Mouse (Mus musculus) forebrain, embryonic 11.5 days (tissue): ENCODE measurements around the gene Lipt2. TPM values are rescaled to one million over a fixed set of nuclear protein-coding genes. Genes with fewer than 3 reads are reported as not detected.

ENCODE experiments used
- ATAC-seq: fragments of 200-750 bp; cut with Nextera tagmentation; replicated peaks from 2 replicates; pipeline ENCODE4 v1.8.0; 2017; ENCODE audit warnings: moderate TSS enrichment; ENCODE audit not compliant: low FRiP score
- DNase-seq: peaks from one replicate; pipeline ENCODE4 v3.0.0-alpha.2; 2017; ENCODE audit warnings: low spot score
- H3K27ac ChIP-seq: fragments of 300-500 bp; sonication (generic); 2 replicates; pipeline ENCODE4 v1.5.1; 2014; ENCODE audit warnings: low read depth, low read length
- H3K27me3 ChIP-seq: fragments of 300-500 bp; sonication (generic); 2 replicates; pipeline ENCODE4 v1.6.1; 2014; ENCODE audit warnings: mild to moderate bottlenecking, low read length, mixed read lengths; ENCODE audit not compliant: control insufficient read depth, insufficient read depth
- H3K36me3 ChIP-seq: fragments of 300-500 bp; sonication (generic); 2 replicates; pipeline ENCODE4 v1.6.1; 2014; ENCODE audit warnings: mild to moderate bottlenecking, low read length, moderate library complexity, mixed read lengths; ENCODE audit not compliant: control insufficient read depth, insufficient read depth
- H3K4me1 ChIP-seq: fragments of 300-500 bp; sonication (generic); replicated peaks from 2 replicates; pipeline ENCODE4 v1.6.1; 2014; ENCODE audit warnings: low read length, mixed read lengths; ENCODE audit not compliant: control insufficient read depth, insufficient read depth
- H3K4me2 ChIP-seq: fragments of 300-500 bp; sonication (generic); 2 replicates; pipeline ENCODE4 v1.6.1; 2014; ENCODE audit warnings: low read depth, mild to moderate bottlenecking, low read length, moderate library complexity, mixed read lengths; ENCODE audit not compliant: severe bottlenecking
- H3K4me3 ChIP-seq: fragments of 300-500 bp; sonication (generic); 2 replicates; pipeline ENCODE4 v1.5.1; 2014; ENCODE audit warnings: low read depth, low read length
- H3K9ac ChIP-seq: fragments of 300-500 bp; sonication (generic); 2 replicates; pipeline ENCODE4 v1.6.1; 2014; ENCODE audit warnings: low read length
- H3K9me3 ChIP-seq: fragments of 300-500 bp; sonication (generic); 2 replicates; pipeline ENCODE4 v1.6.1; 2016; ENCODE audit warnings: low read length, mixed read lengths; ENCODE audit not compliant: control insufficient read depth
- WGBS: fragments of 180-500 bp; shearing (Covaris S2); extraction: QIAGEN DNeasy Blood & Tissue Kit; methylation state at CpG from one replicate; pipeline ENCODE4 v1.1.7; 2014; 5-methylcytosine and 5-hydroxymethylcytosine counted together
- polyA plus RNA-seq: library from polyadenylated mRNA; unstranded; fragments of >200 nt; fragmentation: Nextera tagmentation; extraction: Ambion mirVana; gene quantifications from 2 replicates; pipeline ENCODE4 v1.2.1, GENCODE M21; 2014

Lipt2 gene
- polyA plus RNA-seq, 1 experiment from 2014 or later, result 22.5 TPM

DNA sequence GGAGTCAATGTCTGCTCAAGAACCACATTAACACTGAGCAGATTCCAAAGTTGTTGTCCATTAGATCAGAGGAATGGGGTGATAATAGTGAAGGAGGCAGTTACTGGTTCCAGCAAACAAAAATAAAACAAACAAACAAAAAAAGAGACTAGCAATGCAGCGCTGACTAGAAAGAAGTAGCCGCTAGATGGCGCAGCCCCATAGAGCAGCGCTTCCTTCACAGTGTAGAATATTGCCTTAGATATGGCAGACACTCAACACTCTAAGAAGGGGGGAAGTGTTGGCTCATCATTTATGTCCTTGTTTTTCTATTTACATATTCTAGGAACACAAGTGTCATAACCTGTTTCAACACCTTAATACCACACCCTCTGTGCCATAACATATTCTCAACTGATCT is 31.7 kb downstream of the Lipt2 start:
- Histone ChIP-seq H3K4me2 (no peak overlapping the region), H3K36me3 (no peaks in the 10 kb centered on the region), H3K9ac (no peak overlapping the region), H3K27me3 (no peaks in the 10 kb centered on the region), H3K4me1 (no peaks in the 10 kb centered on the region), H3K9me3 (no peaks in the 10 kb centered on the region), H3K4me3 (no peak overlapping the region), H3K27ac (no peak overlapping the region)
- DNase-seq (peak; percentile 59), ATAC-seq (no peak)
- WGBS, result 6% methylated on average over 4 of the region's 4 CpGs

DNA sequence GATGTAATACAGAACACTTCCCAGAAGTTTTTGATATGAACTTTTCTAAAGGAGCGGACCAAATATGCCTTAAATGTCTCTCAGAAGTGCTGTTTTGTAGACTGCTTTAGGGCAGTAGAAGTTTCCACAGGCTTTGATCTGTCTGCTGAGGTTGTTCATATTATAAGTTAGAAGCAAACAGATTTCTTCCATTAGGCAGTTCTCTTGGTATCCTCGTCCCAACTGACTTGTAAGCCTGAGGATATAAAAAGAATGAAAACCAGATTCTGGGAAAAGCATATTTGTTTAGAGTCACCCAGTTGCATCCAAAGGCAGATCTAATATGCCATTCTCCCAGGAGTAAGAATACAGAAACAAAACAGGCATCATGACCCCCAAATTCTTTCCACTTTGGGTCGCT is 42.1 kb downstream of the Lipt2 start:
- Histone ChIP-seq H3K36me3 (no peaks in the 10 kb centered on the region), H3K27ac (no peak overlapping the region), H3K9me3 (no peaks in the 10 kb centered on the region), H3K4me2 (no peak overlapping the region), H3K4me3 (no peak overlapping the region), H3K4me1 (no peaks in the 10 kb centered on the region), H3K27me3 (no peaks in the 10 kb centered on the region), H3K9ac (no peak overlapping the region)
- DNase-seq, result no peak
- WGBS, result 82% methylated on average over 3 of the region's 3 CpGs
- no peak for ATAC-seq

DNA sequence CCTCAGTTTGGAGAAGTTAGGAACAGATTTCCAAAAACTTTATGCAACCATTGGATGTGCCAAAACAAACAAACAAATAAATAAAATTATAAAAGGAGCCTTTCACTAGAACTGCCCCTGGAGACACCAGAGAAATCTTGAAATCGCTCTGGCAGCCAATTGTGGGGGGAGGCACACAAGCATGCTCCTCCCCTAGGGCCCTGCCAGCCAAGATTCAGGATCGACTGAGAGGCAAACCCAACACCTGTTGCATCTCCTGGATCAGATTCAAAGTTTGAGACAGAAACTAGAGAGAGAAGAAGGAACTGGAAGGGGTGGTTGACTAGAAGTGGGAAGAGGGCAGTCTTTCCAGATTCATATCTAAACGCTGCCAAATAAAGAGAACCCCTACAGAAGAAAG is 44.5 kb downstream of the Lipt2 start:
- Histone ChIP-seq H3K4me1 (no peaks in the 10 kb centered on the region), H3K4me3 (no peak overlapping the region), H3K36me3 (no peaks in the 10 kb centered on the region), H3K27ac (no peak overlapping the region), H3K27me3 (no peaks in the 10 kb centered on the region), H3K9me3 (no peaks in the 10 kb centered on the region), H3K4me2 (no peak overlapping the region), H3K9ac (no peak overlapping the region)
- DNase-seq (no peak), ATAC-seq (no peak)
- 75% methylated on average over 3 of the region's 3 CpGs for WGBS

DNA sequence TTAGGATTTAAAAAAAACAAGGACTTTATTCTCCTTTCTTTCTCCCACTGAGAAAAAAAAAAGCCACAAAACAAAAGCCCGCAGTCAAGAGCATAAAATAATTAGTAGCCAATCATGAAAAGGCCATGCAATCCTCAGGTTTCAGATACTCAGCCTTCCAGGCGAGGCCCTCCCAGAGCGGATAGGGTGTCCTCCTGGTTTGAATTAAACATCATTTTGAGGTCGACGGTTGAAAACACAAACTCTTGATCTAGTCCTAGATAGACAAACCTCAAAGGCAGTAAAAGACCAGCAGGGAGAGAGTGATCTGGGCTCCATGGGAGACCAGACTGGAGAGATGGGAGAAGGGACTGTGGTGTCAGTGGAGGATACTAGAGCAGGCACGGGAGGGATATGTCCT is 45.8 kb downstream of the Lipt2 start:
- Histone ChIP-seq H3K27me3 (no peaks in the 10 kb centered on the region), H3K4me3 (no peak overlapping the region), H3K27ac (no peak overlapping the region), H3K36me3 (no peaks in the 10 kb centered on the region), H3K9me3 (no peaks in the 10 kb centered on the region), H3K4me1 (no peaks in the 10 kb centered on the region), H3K4me2 (no peak overlapping the region), H3K9ac (no peak overlapping the region)
- WGBS, result 69% methylated on average over 6 of the region's 6 CpGs
- no peak for DNase-seq
- ATAC-seq, result no peak

DNA sequence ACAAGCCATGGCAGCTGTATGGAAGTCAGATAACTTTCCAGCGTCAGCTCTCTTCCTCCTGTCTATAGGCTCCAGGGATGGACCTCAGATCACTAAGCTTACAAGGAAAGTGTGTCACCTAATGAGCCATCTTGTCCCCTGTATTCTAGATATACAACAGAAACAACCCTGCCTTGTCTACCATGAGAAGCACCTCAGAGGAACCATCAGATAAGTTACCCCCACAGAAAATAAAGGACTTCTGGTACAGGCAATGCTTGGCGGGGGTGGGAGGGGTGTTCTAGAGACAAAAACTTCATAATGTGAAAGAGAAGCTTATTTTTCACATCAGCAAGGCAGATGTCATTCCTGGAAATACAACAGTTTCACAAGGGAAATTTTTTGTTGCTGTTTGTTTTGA is 47.1 kb downstream of the Lipt2 start:
- Histone ChIP-seq H3K4me3 (no peak overlapping the region), H3K4me1 (no peaks in the 10 kb centered on the region), H3K4me2 (no peak overlapping the region), H3K27me3 (no peaks in the 10 kb centered on the region), H3K27ac (no peak overlapping the region), H3K9me3 (no peaks in the 10 kb centered on the region), H3K9ac (no peak overlapping the region), H3K36me3 (no peaks in the 10 kb centered on the region)
- DNase-seq (no peak), ATAC-seq (no peak)
- 89% methylated on average over 2 of the region's 2 CpGs for WGBS

DNA sequence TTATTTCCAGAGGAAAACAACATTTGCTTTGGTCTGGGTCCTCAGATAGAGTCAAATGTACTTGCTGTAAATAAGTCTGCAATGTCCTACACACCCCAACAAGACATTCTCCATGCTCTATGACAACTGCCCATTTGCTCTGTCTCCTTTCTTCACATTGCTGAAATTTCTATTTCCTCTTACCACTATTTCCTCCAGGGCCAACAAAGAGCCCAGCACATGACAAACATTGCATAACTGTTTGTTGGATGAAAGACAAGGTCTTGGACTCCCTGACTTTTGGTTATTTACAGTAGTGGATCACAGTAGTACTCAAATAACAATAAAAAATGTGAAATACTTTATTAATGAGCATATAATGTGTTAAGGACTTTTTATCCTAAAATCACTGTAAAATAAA is 48.8 kb downstream of the Lipt2 start:
- ATAC-seq (no peak), DNase-seq (no peak)
- Histone ChIP-seq H3K27ac (no peak overlapping the region), H3K27me3 (no peaks in the 10 kb centered on the region), H3K4me1 (no peaks in the 10 kb centered on the region), H3K4me3 (no peak overlapping the region), H3K36me3 (no peaks in the 10 kb centered on the region), H3K9ac (no peak overlapping the region), H3K9me3 (no peaks in the 10 kb centered on the region), H3K4me2 (no peak overlapping the region)

Other genes starting within 250 kb of the Lipt2 start
- 7.8 and 7.9 TPM in 2 replicates for gene Rnf169, start 178.8 kb upstream of the Lipt2 start, polyA plus RNA-seq
- gene Chrdl2, start 153.1 kb upstream of the Lipt2 start, polyA plus RNA-seq, result 0.25 and 0.47 TPM in 2 replicates
- 116 and 121 TPM in 2 replicates for gene Pold3, start 37.7 kb upstream of the Lipt2 start, polyA plus RNA-seq
- 3.3 and 4.1 TPM in 2 replicates for gene Kcne3, start 17.2 kb downstream of the Lipt2 start, polyA plus RNA-seq
- gene Pgm2l1, start 68.1 kb downstream of the Lipt2 start, polyA plus RNA-seq, result 5.2 and 6.2 TPM in 2 replicates
- 5.6 and 6.8 TPM in 2 replicates for gene P4ha3, start 126.2 kb downstream of the Lipt2 start, polyA plus RNA-seq
- gene C2cd3, start 213.0 kb downstream of the Lipt2 start, polyA plus RNA-seq, result 46.9 and 48.8 TPM in 2 replicates
- 94.5 and 106 TPM in 2 replicates for gene Ppme1, start 213.0 kb downstream of the Lipt2 start, polyA plus RNA-seq